Mouse (Mus musculus): Measurements from ENCODE around the gene Nfe2. TPM values are rescaled to one million over a fixed set of nuclear protein-coding genes. Genes with fewer than 3 reads are reported as not detected.

Gene Nfe2
- total and polyA plus RNA-seq, 3 experiments: 0.14 TPM; not detected in 2

GRCm38 (mm10) chr15:103272419-103273279 lies 14.4 kb upstream of the Nfe2 start, which contains the start of gene Copz1 (continued):
- peak; percentile 83; the same call in 1 of the 2 replicates for TF ChIP-seq TBP (conservative IDR thresholded peaks at IDR 0.05; ENCODE audit: low read depth, low read length)
- peak; percentile 97 for TF ChIP-seq ELF1 (IDR thresholded peaks at IDR 0.05; ENCODE audit: low read depth, low read length)
- TF ChIP-seq CHD1 (IDR thresholded peaks at IDR 0.05; ENCODE audit: low read depth, low read length): no peak
- TF ChIP-seq ZC3H11A (IDR thresholded peaks at IDR 0.05; ENCODE audit: low read depth, low read length): no peak
- no peak for TF ChIP-seq JUN (IDR thresholded peaks at IDR 0.05; ENCODE audit: insufficient read depth, low read depth, low read length)
- TF ChIP-seq GABPA (IDR thresholded peaks at IDR 0.05; ENCODE audit: insufficient replicate concordance, low read depth, low read length): no peak
- peak; percentile 95 for TF ChIP-seq USF1 (IDR thresholded peaks at IDR 0.05; ENCODE audit: low read depth, low read length)
- TF ChIP-seq KAT2A (IDR thresholded peaks at IDR 0.05; ENCODE audit: insufficient replicate concordance, low read length): peak; percentile 79; the same call in 1 of the 2 replicates
- peak; percentile 90 for TF ChIP-seq SIN3A (IDR thresholded peaks at IDR 0.05; ENCODE audit: low read length)
- TF ChIP-seq MAZ (IDR thresholded peaks at IDR 0.05; ENCODE audit: low read depth, low read length): 0 out of 2 replicates have a peak, but pooled peaks have one; percentile 11
- no peak for TF ChIP-seq ZNF384 (IDR thresholded peaks at IDR 0.05; ENCODE audit: low read depth, low read length)
- peak; percentile 91 for TF ChIP-seq POLR2A (IDR thresholded peaks at IDR 0.05; ENCODE audit: low read depth, low read length)

GRCm38 (mm10) chr15:103268903-103269302 lies 10.7 kb upstream of the Nfe2 start:
- in situ Hi-C loops (cut with MboI; ENCODE audit: low pct_ligation_motif_present, low pct_unique_long_range_greater_than_20kb, low sequenced_read_pairs) (no loop called here), dilution Hi-C loops (cut with MboI; ENCODE audit: extremely low pct_ligation_motif_present, extremely low pct_unique_long_range_greater_than_20kb, low sequenced_read_pairs) (no loop called here)
- peaks cover 0 to 6% of the 10 kb centered on the region in 2 experiments; a peak in 2 of 4 replicates for H3K4me1 ChIP-seq (ENCODE audit: control insufficient read depth in 1 of 2, insufficient read depth in 2 of 2)
- H3K4me3 ChIP-seq (replicated peaks in 1 of 3; ENCODE audit: low read depth in 2 of 3, low read length in 2 of 3, poor library complexity in 1 of 3): no peak overlapping the region
- no peak for TF ChIP-seq MAX (IDR thresholded peaks at IDR 0.05; ENCODE audit: low read length)
- TF ChIP-seq TBP (conservative IDR thresholded peaks at IDR 0.05; ENCODE audit: low read depth, low read length): no peak
- no peak for TF ChIP-seq USF1 (IDR thresholded peaks at IDR 0.05; ENCODE audit: low read depth, low read length)
- no peak for TF ChIP-seq MEF2A (IDR thresholded peaks at IDR 0.05; ENCODE audit: borderline replicate concordance, low read depth, low read length)
- TF ChIP-seq KAT2A (IDR thresholded peaks at IDR 0.05; ENCODE audit: insufficient replicate concordance, low read length): no peak
- TF ChIP-seq JUND (conservative IDR thresholded peaks at IDR 0.05; ENCODE audit: low read depth, low read length): no peak
- H3K4me2 ChIP-seq (ENCODE audit: insufficient read depth, low read depth, poor library complexity, severe bottlenecking): no peak overlapping the region
- peaks cover 11% of the 10 kb centered on the region for H3K79me2 ChIP-seq (replicated peaks; ENCODE audit: control insufficient read depth, extremely low read depth, insufficient read depth, poor library complexity, severe bottlenecking)
- H3K9me3 ChIP-seq (replicated peaks; ENCODE audit: low read length): no peaks in the 10 kb centered on the region
- no peaks in the 10 kb centered on the region for H3K27me3 ChIP-seq (replicated peaks)
- no peak overlapping the region for H3K27ac ChIP-seq (ENCODE audit: insufficient read depth, low read depth)
- H3K9ac ChIP-seq (ENCODE audit: insufficient read depth, low read depth): no peak overlapping the region
- DNase-seq (ENCODE audit: extremely low read depth): no peak
- no peaks in the 10 kb centered on the region for H3K36me3 ChIP-seq (replicated peaks in 1 of 2; ENCODE audit: control insufficient read depth in 1 of 2, insufficient read depth in 1 of 2, low read length in 1 of 2)

- Histone ChIP-seq H3K4me3 (replicated peaks in 1 of 3; ENCODE audit: low read depth in 2 of 3, low read length in 2 of 3, poor library complexity in 1 of 3) (no peak overlapping the region), H3K27me3 (replicated peaks) (no peaks in the 10 kb centered on the region), H3K9ac (ENCODE audit: insufficient read depth, low read depth) (no peak overlapping the region), H3K4me1 (ENCODE audit: control insufficient read depth in 1 of 2, insufficient read depth in 2 of 2) (no peaks in the 10 kb centered on the region), H3K36me3 (replicated peaks in 1 of 2; ENCODE audit: control insufficient read depth in 1 of 2, insufficient read depth in 1 of 2, low read length in 1 of 2) (no peaks in the 10 kb centered on the region), H3K9me3 (replicated peaks; ENCODE audit: low read length) (no peaks in the 10 kb centered on the region), H3K27ac (ENCODE audit: insufficient read depth, low read depth) (no peak overlapping the region), H3K4me2 (ENCODE audit: insufficient read depth, low read depth, poor library complexity, severe bottlenecking) (no peak overlapping the region), H3K79me2 (replicated peaks; ENCODE audit: control insufficient read depth, extremely low read depth, insufficient read depth, poor library complexity, severe bottlenecking) (no peaks in the 10 kb centered on the region)
- in situ Hi-C loops (cut with MboI; ENCODE audit: low pct_ligation_motif_present, low pct_unique_long_range_greater_than_20kb, low sequenced_read_pairs) (no loop called here), dilution Hi-C loops (cut with MboI; ENCODE audit: extremely low pct_ligation_motif_present, extremely low pct_unique_long_range_greater_than_20kb, low sequenced_read_pairs) (no loop called here)
- TF ChIP-seq PAX5 (IDR thresholded peaks at IDR 0.05; ENCODE audit: low read length) (no peak), EP300 (IDR thresholded peaks at IDR 0.05; ENCODE audit: low read length) (no peak), MXI1 (IDR thresholded peaks at IDR 0.05; ENCODE audit: low read depth, low read length) (no peak), ZNF384 (IDR thresholded peaks at IDR 0.05; ENCODE audit: low read depth, low read length) (no peak), ETS1 (conservative IDR thresholded peaks at IDR 0.05; ENCODE audit: low read depth, low read length) (no peak), MAZ (IDR thresholded peaks at IDR 0.05; ENCODE audit: low read depth, low read length) (no peak), MAFK (IDR thresholded peaks at IDR 0.05; ENCODE audit: insufficient replicate concordance, low read length) (no peak), RCOR1 (conservative IDR thresholded peaks at IDR 0.05; ENCODE audit: low read depth, low read length) (no peak), UBTF (IDR thresholded peaks at IDR 0.05; ENCODE audit: low read depth, low read length) (no peak), MAX (IDR thresholded peaks at IDR 0.05; ENCODE audit: low read length) (no peak), CHD1 (IDR thresholded peaks at IDR 0.05; ENCODE audit: low read depth, low read length) (no peak), BHLHE40 (IDR thresholded peaks at IDR 0.05; ENCODE audit: low read depth, low read length) (no peak), CTCF (conservative IDR thresholded peaks at IDR 0.05 in 1 of 2, IDR thresholded peaks at IDR 0.05 in 1 of 2; ENCODE audit: low read depth in 2 of 2, low read length in 2 of 2) (no peak), ELF1 (IDR thresholded peaks at IDR 0.05; ENCODE audit: low read depth, low read length) (no peak)
- DNase-seq (ENCODE audit: extremely low read depth): no peak
These were observed 6.6 kb upstream of the Nfe2 start for GRCm38 (mm10) chr15:103264794-103265193.

Measured in CH12.LX (cell line).